Mouse (Mus musculus) C2C12 (cell line): ENCODE measurements at regions not wholly inside any gene's neighbourhood (a gene's known extent, or its start where the extent isn't known, plus 50 kb on each side); places are given as distances from the start of the nearest gene placed in this dataset.

ENCODE experiments used
- CEBPB ChIP-seq: IDR thresholded peaks from one replicate; pipeline ENCODE4 v1.6.1; 2011; ENCODE audit warnings: low read depth, mild to moderate bottlenecking, control low read depth, moderate library complexity
- CTCF ChIP-seq: IDR thresholded peaks from one replicate; pipeline ENCODE4 v1.5.1; 2011; ENCODE audit not compliant: control insufficient read depth, insufficient read depth, insufficient read length
- MAX ChIP-seq: IDR thresholded peaks from one replicate; pipeline ENCODE4 v1.6.1; 2011; ENCODE audit warnings: mild to moderate bottlenecking, control low read depth
- MYOD1 ChIP-seq: IDR thresholded peaks from one replicate; pipeline ENCODE4 v1.6.1; 2011; ENCODE audit warnings: low read depth; ENCODE audit not compliant: control insufficient read depth, insufficient read length
- MYOG ChIP-seq: IDR thresholded peaks from one replicate; pipeline ENCODE4 v1.6.1; 2011; ENCODE audit not compliant: control insufficient read depth, insufficient read length; ENCODE audit errors: extremely low read depth
- USF1 ChIP-seq: IDR thresholded peaks from one replicate; pipeline ENCODE4 v1.6.1; 2011; ENCODE audit warnings: low read depth, mild to moderate bottlenecking, control low read depth, moderate library complexity

- no peak for TF ChIP-seq CTCF
- no peak for TF ChIP-seq USF1
- no peak for TF ChIP-seq MYOD1
- TF ChIP-seq MAX = no peak
- TF ChIP-seq CEBPB = no peak
- TF ChIP-seq MYOG = no peak
These were observed 66.9 kb upstream of the Mboat1 start for GRCm38 (mm10) chr13:30069397-30069796.
